Mouse (Mus musculus): Measurements from ENCODE around the gene Stra6.

Stra6 gene

DNA sequence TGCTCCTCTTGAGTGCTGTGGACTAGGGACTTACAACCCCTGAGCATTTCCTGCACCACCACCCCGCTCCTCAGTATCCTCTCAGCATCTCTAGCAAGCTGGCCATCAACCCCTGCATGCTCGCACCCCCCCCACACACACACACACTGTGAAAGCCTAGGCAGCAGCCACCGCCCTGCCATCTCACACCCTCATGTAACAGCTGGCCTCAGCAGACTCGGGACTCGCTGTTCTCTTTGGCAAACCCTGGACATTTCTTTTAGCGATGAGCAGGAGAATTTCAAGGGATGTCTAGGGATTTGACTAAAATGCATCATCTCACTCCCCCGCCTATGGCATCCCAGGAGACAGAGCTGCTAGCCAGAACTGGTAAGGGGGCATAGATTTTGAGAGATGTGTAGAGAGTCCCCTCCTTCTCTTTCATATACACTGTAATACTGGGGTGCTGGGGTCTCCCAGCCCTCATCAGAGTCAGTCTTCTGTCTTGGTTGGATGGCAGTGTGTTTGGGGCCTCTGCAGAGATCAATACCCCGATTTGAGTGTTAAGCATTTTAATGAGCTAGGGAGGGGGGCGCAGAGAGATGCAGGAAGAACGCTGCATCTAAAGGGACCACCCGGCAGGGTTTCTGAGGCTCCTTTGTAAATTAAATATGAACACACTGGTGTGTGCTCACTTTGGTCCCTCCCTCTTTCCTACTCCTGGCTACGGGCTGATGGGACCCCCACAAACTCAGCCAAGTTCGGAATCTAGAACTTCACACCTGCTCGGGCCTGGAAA is 139.3 kb downstream of the Stra6 start:
- no peak for DNase-seq (ENCODE audit: low read depth, low spot score)

All from ZHBTc4 (cell line).